Mouse (Mus musculus): ENCODE results near the gene Cpox. TPM values are rescaled to one million over a fixed set of nuclear protein-coding genes. Genes with fewer than 3 reads are reported as not detected.
A peak's percentile ranks its signal among the peaks of the same experiment; 100 is the strongest.

The Cpox gene
- polyA plus RNA-seq, 1 experiment = 206 TPM

DNA sequence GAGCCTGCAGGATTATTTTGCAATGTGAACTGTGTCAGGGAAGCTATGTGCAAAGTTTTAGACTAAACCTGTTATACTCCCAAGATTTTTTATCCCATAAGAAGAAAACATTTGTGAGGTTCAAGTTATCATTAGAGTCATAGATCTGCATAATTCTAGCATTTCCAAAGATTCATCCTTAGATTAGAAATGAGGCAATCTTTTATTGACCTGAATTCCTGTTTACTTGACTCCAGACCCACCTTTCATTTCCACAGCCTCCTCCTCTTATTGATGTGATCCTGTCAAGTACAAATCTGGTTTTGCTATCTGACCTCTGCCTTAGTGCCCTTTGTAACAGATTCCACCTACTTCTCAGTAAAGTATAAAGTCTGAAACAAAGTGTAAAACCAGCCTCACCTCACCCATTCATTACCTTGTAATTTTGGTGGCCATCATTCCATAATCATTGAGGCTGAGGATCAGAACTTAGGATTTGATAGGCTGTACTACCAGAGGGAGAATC, 7.8 kb upstream of the Cpox start:
- TF ChIP-seq GATA1 (IDR thresholded peaks at IDR 0.05; ENCODE audit: low read length) = no peak

DNA sequence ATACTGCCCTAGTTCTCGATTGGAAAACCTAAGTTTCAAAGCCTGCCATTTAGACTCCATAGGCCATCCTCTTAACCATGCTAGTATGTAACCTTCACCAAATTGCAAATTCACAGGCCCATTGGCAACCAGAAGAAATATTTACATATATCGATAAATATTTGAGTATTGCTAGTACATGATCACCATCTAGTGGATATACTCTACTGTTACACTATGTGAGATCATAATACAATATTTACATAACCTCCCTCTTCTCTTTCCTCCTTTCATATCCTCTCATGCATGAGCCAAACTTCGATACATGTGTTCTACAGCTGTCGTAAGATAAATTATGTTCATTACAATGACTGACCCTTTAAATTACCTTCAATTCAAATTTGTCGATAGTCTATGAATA, 7.1 kb upstream of the Cpox start:
- no peak for TF ChIP-seq GATA1 (IDR thresholded peaks at IDR 0.05; ENCODE audit: low read length)

- no peak for TF ChIP-seq GATA1 (IDR thresholded peaks at IDR 0.05; ENCODE audit: low read length)
Observed at GRCm38 (mm10) chr16:58663816-58664215, 6.3 kb upstream of the Cpox start.

- TF ChIP-seq GATA1 (IDR thresholded peaks at IDR 0.05; ENCODE audit: low read length) = no peak
Observed at GRCm38 (mm10) chr16:58668586-58668985, 1.5 kb upstream of the Cpox start.

- peak; percentile 11 for TF ChIP-seq GATA1 (IDR thresholded peaks at IDR 0.05; ENCODE audit: low read length)
Observed at GRCm38 (mm10) chr16:58669264-58669663, 828 bp upstream of the Cpox start.

- no peak for TF ChIP-seq GATA1 (IDR thresholded peaks at IDR 0.05; ENCODE audit: low read length)
Observed at GRCm38 (mm10) chr16:58670643-58671042, 551 bp downstream of the Cpox start.

GRCm38 (mm10) chr16:58671212-58671985, 1.3 kb downstream of the Cpox start:
- no peak for TF ChIP-seq GATA1 (IDR thresholded peaks at IDR 0.05; ENCODE audit: low read length)

GRCm38 (mm10) chr16:58672396-58672795, 2.3 kb downstream of the Cpox start:
- TF ChIP-seq GATA1 (IDR thresholded peaks at IDR 0.05; ENCODE audit: low read length) = no peak

DNA sequence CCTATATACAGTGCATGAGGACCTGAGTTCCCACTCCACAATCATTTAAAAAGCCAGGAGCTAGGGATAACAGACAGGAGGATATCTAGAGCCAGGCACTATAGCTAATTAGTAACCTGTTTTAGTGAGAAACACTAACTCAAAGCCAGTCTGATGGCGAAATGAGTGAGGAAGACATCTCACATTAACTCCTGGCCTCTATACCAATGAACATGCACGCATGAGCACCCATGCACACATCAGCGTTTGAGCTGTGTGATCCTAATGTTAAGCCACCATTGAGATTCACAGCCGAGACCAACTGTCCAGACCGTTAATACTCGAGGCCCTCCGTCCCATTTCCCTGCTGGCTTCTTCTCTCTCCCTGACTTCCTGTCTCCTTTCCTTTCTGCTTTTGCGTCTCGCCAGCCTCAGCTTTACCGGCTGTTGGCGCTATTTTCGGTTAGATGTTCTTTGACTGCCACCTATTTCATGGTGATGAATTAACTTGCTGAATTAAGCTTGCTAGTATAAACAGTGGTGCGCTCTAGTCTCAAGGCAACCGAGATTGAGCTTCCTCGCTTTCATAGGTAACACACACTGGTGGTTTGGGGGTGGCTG, 3.8 kb downstream of the Cpox start:
- TF ChIP-seq GATA1 (IDR thresholded peaks at IDR 0.05; ENCODE audit: low read length) = no peak

GRCm38 (mm10) chr16:58675256-58675655, 5.2 kb downstream of the Cpox start:
- TF ChIP-seq GATA1 (IDR thresholded peaks at IDR 0.05; ENCODE audit: low read length) = no peak

DNA sequence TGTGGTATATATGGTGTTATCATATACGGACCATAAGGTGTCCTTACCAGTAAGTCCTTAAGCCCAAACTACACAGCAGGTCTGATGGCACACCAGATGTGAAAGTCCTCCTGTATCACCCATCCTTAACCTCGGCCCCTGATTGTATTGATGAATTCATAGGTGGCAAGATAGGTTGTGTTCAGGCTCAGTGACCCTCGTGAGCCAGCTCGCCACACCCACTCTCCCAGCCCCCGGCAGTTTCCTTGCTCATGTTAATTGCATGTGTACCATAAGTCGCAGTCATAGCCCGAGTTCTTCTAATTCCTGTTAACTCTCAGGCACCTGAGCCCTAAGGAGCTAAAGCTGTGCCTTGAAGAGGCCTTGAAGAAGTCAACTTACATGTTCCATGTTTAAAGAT, 6.1 kb downstream of the Cpox start:
- TF ChIP-seq GATA1 (IDR thresholded peaks at IDR 0.05; ENCODE audit: low read length) = no peak

DNA sequence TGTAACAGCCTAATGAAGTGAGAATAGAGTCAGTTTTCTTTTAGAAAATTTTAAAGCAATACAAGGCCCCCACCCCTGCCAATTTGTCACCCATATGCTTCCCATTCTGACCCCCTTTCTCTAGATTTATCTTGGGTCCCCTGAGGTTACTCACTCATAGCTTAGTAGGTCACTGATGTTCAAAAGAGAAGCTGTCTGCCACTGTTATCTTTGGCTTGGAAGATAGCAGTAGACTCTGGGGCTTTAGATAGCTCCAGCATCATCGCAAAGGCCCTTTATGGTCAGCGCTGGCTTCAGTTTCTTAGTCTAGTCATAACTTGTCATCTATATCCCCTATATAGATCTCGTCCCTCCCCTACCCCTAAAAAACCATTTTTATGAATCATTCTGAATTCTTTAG, 6.5 kb downstream of the Cpox start:
- TF ChIP-seq GATA1 (IDR thresholded peaks at IDR 0.05; ENCODE audit: low read length) = peak; percentile 68

- TF ChIP-seq GATA1 (IDR thresholded peaks at IDR 0.05; ENCODE audit: low read length) = no peak
Observed at GRCm38 (mm10) chr16:58677491-58677890, 7.4 kb downstream of the Cpox start.

DNA sequence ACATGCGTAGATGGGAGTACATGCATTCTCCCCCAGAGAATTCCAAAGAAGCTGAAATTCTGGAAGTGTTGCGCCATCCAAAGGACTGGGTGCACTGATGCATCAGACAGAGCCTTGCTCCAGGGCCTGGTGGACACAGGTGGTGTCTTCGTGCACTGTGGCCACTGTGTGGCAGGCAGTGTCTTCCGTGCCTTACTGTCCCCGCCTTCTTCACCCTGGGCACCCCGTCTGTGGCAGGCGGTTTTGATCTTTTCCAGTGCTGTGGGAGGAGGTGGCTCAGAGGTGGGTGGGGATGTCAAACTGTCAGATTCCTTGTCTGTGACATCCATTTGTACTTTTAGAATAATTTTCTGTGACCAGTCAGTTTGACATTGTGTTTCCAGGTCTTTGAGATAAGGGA, 8.6 kb downstream of the Cpox start:
- TF ChIP-seq GATA1 (IDR thresholded peaks at IDR 0.05; ENCODE audit: low read length) = no peak

- no peak for TF ChIP-seq GATA1 (IDR thresholded peaks at IDR 0.05; ENCODE audit: low read length)
Observed at GRCm38 (mm10) chr16:58682046-58682445, 12.0 kb downstream of the Cpox start.

DNA sequence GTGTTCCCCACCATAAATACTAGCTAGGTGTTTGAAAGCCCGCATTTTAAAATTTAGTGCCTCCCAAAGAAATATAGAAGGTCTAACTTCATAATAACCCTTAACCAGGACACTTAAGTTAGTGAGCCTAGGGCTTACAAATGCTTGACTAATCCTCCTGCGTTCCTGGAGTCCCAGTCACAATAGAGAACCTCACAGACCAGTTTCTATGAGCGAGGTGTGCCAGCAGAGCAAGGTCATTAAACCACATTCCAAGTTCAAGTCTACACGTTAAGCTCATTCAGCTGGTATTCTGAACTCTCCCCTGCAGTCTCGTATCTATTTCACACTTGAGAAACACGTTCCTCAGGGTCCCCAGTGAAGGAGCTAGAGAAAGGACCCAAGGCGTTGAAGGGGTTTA, 12.8 kb downstream of the Cpox start:
- TF ChIP-seq GATA1 (IDR thresholded peaks at IDR 0.05; ENCODE audit: low read length) = no peak

DNA sequence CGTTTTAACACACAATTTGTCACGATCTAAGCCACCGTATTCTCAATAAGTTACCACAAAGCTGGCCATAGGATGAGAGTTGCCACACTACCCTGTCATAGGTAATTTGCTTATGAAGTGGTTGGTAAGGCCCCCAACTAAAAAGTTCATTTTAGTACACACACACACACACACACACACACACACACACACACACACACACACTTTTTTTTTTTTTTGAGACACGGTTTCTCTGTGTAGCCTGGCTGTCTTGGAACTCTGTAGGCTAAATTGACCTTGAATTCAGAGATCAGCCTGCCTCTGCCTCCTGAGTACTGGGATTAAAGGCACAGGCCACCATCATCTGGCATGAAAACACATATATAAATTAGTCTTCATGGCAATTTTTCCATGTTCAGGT, 13.8 kb downstream of the Cpox start:
- no peak for TF ChIP-seq GATA1 (IDR thresholded peaks at IDR 0.05; ENCODE audit: low read length)
